Mouse (Mus musculus) limb, embryonic 13.5 days (tissue): ENCODE data around the gene Scube2. TPM values are rescaled to one million over a fixed set of nuclear protein-coding genes. Genes with fewer than 3 reads are reported as not detected.

Experiments used
- ATAC-seq: fragments of 200-750 bp; cut with Nextera tagmentation; 2 replicates; pipeline ENCODE4 v1.8.0; 2017; ENCODE audit warnings: low read depth, moderate number of reproducible peaks, moderate TSS enrichment; ENCODE audit not compliant: low FRiP score
- H3K27ac ChIP-seq: fragments of 300-500 bp; sonication (generic); 2 replicates; pipeline ENCODE4 v1.5.1; 2015; ENCODE audit warnings: inconsistent platforms, mild to moderate bottlenecking, moderate library complexity
- H3K27me3 ChIP-seq: fragments of 300-500 bp; sonication (generic); 2 replicates; pipeline ENCODE4 v1.6.1; 2015; ENCODE audit warnings: mild to moderate bottlenecking, inconsistent platforms
- H3K36me3 ChIP-seq: fragments of 300-500 bp; sonication (generic); 2 replicates; pipeline ENCODE4 v1.6.1; 2015; ENCODE audit warnings: inconsistent platforms, mild to moderate bottlenecking, moderate library complexity
- H3K4me1 ChIP-seq: fragments of 300-500 bp; sonication (generic); 2 replicates; pipeline ENCODE4 v1.6.1; 2015; ENCODE audit warnings: inconsistent platforms
- H3K4me2 ChIP-seq: fragments of 300-500 bp; sonication (generic); replicated peaks from 2 replicates; pipeline ENCODE4 v1.6.1; 2015; ENCODE audit warnings: inconsistent platforms, mild to moderate bottlenecking, moderate library complexity
- H3K4me3 ChIP-seq: fragments of 300-500 bp; sonication (generic); 2 replicates; pipeline ENCODE4 v1.5.1; 2015; ENCODE audit warnings: moderate library complexity, mild to moderate bottlenecking, inconsistent platforms
- H3K9ac ChIP-seq: fragments of 300-500 bp; sonication (generic); 2 replicates; pipeline ENCODE4 v1.6.1; 2015; ENCODE audit warnings: mild to moderate bottlenecking, inconsistent platforms
- H3K9me3 ChIP-seq: fragments of 300-500 bp; sonication (generic); 2 replicates; pipeline ENCODE4 v1.6.1; 2016; ENCODE audit warnings: inconsistent platforms
- WGBS: fragments of 180-500 bp; shearing (Covaris S2); methylation state at CpG from one replicate; pipeline ENCODE4 v1.1.7; 2015; 5-methylcytosine and 5-hydroxymethylcytosine counted together
- polyA plus RNA-seq: library from polyadenylated mRNA; unstranded; fragments of >200 nt; fragmentation: Nextera tagmentation; extraction: Ambion mirVana; gene quantifications from 2 replicates; pipeline ENCODE4 v1.2.1, GENCODE M21; 2015

Scube2 gene
- polyA plus RNA-seq, 1 experiment from 2014 or later, result 6.5 TPM

DNA sequence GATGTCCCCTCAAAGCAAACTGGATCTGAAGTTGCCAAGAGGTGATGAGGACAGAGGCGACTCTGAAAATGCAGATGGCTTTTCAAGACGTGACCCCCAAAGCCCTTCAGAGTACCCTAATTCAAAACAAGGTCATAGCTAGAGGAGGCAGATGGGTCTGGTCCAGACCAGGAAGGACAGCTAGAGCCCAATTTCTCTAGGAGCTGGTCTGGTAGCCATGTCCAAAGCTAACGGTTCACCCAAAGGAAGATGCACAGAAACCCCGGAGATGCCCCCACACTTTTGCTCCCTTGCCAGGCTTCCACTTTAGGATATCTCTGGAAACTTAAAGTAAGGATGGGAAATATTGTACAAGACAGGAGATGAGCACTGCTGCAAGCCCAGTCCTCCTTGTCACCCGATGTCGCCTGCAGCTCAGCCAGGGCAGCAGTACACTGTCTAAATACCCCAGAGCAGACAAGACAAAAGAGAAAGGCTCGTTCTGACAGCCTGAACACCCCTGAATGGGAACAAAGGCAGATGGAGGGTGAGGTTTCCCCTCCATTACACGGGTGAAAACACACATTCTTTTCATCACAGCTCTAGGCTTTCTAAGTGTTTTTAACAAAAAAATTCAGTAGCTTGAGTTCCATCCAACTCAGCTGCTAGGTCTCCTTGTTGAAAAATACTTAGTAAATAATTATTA, 15.6 kb downstream of the Scube2 start:
- H3K4me1 ChIP-seq, result peaks cover 5% of the 10 kb centered on the region; the same call in 1 of the 2 replicates

DNA sequence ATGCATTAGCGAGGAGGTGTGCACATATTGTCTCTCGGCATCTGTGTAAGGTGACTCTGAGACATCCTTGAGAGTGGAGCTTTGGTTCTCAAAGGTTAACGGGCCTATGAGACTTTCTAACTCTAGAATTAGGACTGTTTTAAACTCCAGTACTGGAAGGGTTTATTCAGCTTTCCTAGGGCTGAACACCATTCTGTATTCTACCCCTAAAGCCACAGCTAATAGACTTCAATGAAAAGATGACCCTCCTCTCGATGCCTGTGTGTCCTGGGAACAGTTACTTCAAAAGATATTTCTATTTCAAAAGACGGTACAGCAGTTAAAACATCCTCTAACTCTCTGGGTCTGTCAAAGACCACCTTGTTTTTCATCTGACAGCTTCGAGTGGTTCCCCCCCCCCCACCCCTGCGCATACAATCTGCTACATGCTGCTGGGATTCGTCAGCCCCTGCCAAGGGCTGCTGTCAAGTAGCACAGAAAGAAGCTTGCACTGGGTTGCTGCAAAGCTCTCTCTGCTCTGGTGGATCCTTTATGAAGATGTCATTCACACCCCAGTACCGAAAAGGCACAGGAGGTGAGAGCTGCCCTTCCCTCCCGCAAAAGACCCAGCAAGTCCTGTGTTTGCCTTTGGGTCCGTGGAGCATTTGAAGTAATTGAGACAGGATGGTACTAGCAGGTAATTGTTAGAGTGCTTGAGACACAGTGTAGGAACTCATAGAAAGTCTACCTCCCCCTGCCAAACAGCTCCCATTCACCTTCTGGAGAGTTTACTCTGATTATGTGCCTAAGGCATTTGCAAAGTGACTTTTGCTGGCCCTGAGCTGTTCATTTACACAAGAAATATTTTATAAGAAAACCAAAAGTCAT, 16.4 kb downstream of the Scube2 start:
- no peak for ATAC-seq
- Histone ChIP-seq H3K27me3 (no peaks in the 10 kb centered on the region), H3K36me3 (no peaks in the 10 kb centered on the region), H3K4me2 (no peak overlapping the region), H3K9ac (no peak overlapping the region), H3K4me3 (no peak overlapping the region), H3K27ac (no peak overlapping the region), H3K4me1 (peaks cover 5% of the 10 kb centered on the region; the same call in 1 of the 2 replicates), H3K9me3 (no peaks in the 10 kb centered on the region)
- WGBS, result 37% methylated on average over 11 of the region's 11 CpGs

More for the DNA sequence above, 15.6 kb downstream of the Scube2 start:
- H3K9me3 ChIP-seq, result no peaks in the 10 kb centered on the region
- no peaks in the 10 kb centered on the region for H3K27me3 ChIP-seq
- 68% methylated on average over 8 of the region's 8 CpGs for WGBS
- H3K4me2 ChIP-seq, result no peak overlapping the region
- H3K36me3 ChIP-seq, result no peaks in the 10 kb centered on the region
- no peak overlapping the region for H3K27ac ChIP-seq
- H3K9ac ChIP-seq, result no peak overlapping the region
- no peak for ATAC-seq
- no peak overlapping the region for H3K4me3 ChIP-seq

DNA sequence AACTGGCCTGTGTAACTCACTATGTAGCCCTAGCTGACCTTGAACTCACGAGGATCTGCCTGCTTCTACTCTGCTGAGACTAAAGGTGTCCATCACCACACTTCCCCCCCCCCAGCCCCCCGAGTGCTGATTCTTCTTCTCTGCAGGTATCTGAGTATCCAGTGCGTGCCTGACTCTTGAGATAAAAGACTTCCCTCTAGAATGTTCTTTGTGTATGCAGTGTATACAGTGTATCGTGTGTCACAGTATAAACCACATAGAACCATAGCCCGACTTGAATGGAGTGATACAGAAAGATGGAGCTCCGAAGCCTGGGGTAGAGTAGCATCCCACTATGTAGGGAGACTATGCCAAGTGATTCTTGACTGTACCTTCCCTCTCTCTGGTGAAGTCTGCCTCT, 21.4 kb downstream of the Scube2 start:
- H3K27ac ChIP-seq, result no peak overlapping the region
- ATAC-seq, result no peak
- H3K4me2 ChIP-seq, result no peak overlapping the region
- 87% methylated on average over 6 of the region's 6 CpGs for WGBS
- peaks cover 3% of the 10 kb centered on the region; the same call in 1 of the 2 replicates for H3K27me3 ChIP-seq
- no peak overlapping the region for H3K9ac ChIP-seq
- no peak overlapping the region for H3K4me3 ChIP-seq
- no peaks in the 10 kb centered on the region for H3K9me3 ChIP-seq
- no peaks in the 10 kb centered on the region for H3K4me1 ChIP-seq
- H3K36me3 ChIP-seq, result no peaks in the 10 kb centered on the region

DNA sequence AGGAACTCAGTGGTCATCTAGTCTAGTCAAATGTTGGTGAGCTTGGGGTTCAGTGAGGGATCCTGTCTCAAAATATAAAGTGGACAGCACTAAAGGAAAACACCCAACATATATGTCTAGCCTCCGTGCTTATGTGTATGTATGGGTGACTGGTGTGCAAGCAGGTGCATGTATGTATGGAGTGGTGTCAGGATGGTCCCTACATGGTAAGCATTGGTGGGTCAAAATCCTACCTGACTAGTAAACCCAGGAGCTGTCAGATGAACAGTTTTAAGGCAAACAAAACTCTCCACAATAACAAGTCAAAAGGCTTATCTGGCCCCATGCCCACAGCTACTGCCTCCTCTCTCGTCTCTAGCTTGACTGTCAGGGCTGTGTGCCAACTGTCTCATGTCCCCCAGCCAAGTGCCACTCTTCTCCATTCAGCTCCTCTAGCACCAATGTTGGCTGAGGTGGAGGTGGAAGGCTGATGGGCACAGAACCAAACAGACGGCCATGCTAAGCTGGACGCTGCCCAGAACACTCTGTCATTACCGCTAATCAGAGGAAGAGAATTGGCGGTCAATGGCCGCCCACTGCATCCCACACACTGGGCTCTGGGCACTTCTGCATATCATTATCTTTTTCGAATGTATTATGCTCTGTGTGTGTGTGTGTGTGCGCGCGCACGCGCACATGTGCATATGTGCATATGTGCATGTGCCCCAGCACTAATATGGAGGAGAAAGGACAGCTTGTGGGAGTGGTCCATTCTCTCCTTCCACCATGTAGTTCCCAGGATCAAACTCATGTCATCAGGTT, 23.7 kb downstream of the Scube2 start:
- Histone ChIP-seq H3K9ac (no peak overlapping the region), H3K4me3 (no peak overlapping the region), H3K4me2 (no peak overlapping the region), H3K4me1 (peaks cover 11% of the 10 kb centered on the region), H3K36me3 (no peaks in the 10 kb centered on the region), H3K27me3 (peaks cover 3% of the 10 kb centered on the region; the same call in 1 of the 2 replicates), H3K9me3 (no peaks in the 10 kb centered on the region), H3K27ac (no peak overlapping the region)
- 88% methylated on average over 13 of the region's 13 CpGs for WGBS
- ATAC-seq, result no peak

DNA sequence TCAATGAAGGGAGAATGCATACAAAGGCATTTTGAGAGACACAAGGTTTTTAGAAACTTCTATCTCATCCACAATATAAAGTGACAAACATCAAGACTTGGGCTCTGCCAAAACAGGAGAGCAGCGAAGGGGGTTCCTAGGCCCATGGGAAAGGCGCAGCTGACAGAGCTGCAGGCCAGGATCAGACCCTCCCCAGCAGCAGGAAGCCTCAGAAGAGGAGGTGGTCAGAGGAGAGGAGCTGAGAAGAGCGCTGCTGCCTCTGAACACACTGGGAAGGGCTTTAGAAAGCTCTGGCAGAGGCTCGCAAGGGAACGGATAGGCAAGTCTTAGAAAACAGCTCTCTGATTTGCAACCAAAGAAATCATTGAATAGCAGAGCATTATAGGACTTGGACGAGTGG, 24.4 kb downstream of the Scube2 start:
- no peak overlapping the region for H3K4me3 ChIP-seq
- no peaks in the 10 kb centered on the region for H3K9me3 ChIP-seq
- no peak overlapping the region for H3K9ac ChIP-seq
- WGBS, result 70% methylated on average over 6 of the region's 6 CpGs
- peaks cover 3% of the 10 kb centered on the region; the same call in 1 of the 2 replicates for H3K27me3 ChIP-seq
- H3K4me1 ChIP-seq, result peaks cover 14% of the 10 kb centered on the region
- H3K27ac ChIP-seq, result no peak overlapping the region
- ATAC-seq, result no peak
- no peak overlapping the region for H3K4me2 ChIP-seq
- no peaks in the 10 kb centered on the region for H3K36me3 ChIP-seq

GRCm38 (mm10) chr7:109838613-109839012, 26.9 kb downstream of the Scube2 start:
- Histone ChIP-seq H3K4me1 (peaks cover 20% of the 10 kb centered on the region), H3K36me3 (no peaks in the 10 kb centered on the region), H3K4me2 (no peak overlapping the region), H3K9me3 (no peaks in the 10 kb centered on the region), H3K9ac (no peak overlapping the region), H3K4me3 (no peak overlapping the region), H3K27ac (no peak overlapping the region), H3K27me3 (peaks cover 3% of the 10 kb centered on the region; the same call in 1 of the 2 replicates)
- no peak for ATAC-seq
- 71% methylated on average over 3 of the region's 3 CpGs for WGBS

- Histone ChIP-seq H3K9ac (no peak overlapping the region), H3K4me2 (no peak overlapping the region), H3K27me3 (peaks cover 3% of the 10 kb centered on the region; the same call in 1 of the 2 replicates), H3K4me3 (no peak overlapping the region), H3K4me1 (peaks cover 20% of the 10 kb centered on the region), H3K27ac (no peak overlapping the region), H3K9me3 (no peaks in the 10 kb centered on the region), H3K36me3 (no peaks in the 10 kb centered on the region)
- ATAC-seq, result no peak
- WGBS, result 60% methylated on average over 6 of the region's 6 CpGs
Measured at GRCm38 (mm10) chr7:109837651-109838050, 27.8 kb downstream of the Scube2 start.

GRCm38 (mm10) chr7:109834894-109835293, 30.6 kb downstream of the Scube2 start:
- H3K4me2 ChIP-seq, result no peak overlapping the region
- WGBS, result 50% methylated on average over 6 of the region's 6 CpGs
- peaks cover 20% of the 10 kb centered on the region for H3K4me1 ChIP-seq
- no peaks in the 10 kb centered on the region for H3K36me3 ChIP-seq
- H3K4me3 ChIP-seq, result no peak overlapping the region
- no peak overlapping the region for H3K9ac ChIP-seq
- H3K9me3 ChIP-seq, result no peaks in the 10 kb centered on the region
- ATAC-seq, result no peak
- no peaks in the 10 kb centered on the region for H3K27me3 ChIP-seq
- no peak overlapping the region for H3K27ac ChIP-seq

- H3K4me1 ChIP-seq, result peaks cover 6% of the 10 kb centered on the region; the same call in 1 of the 2 replicates
- no peak overlapping the region for H3K4me2 ChIP-seq
- WGBS, result 82% methylated on average over 2 of the region's 2 CpGs
- no peaks in the 10 kb centered on the region for H3K9me3 ChIP-seq
- no peak overlapping the region for H3K4me3 ChIP-seq
- H3K27me3 ChIP-seq, result no peaks in the 10 kb centered on the region
- H3K27ac ChIP-seq, result no peak overlapping the region
- ATAC-seq, result no peak
- H3K36me3 ChIP-seq, result no peaks in the 10 kb centered on the region
- no peak overlapping the region for H3K9ac ChIP-seq
Measured at GRCm38 (mm10) chr7:109831376-109831775, 34.1 kb downstream of the Scube2 start.

DNA sequence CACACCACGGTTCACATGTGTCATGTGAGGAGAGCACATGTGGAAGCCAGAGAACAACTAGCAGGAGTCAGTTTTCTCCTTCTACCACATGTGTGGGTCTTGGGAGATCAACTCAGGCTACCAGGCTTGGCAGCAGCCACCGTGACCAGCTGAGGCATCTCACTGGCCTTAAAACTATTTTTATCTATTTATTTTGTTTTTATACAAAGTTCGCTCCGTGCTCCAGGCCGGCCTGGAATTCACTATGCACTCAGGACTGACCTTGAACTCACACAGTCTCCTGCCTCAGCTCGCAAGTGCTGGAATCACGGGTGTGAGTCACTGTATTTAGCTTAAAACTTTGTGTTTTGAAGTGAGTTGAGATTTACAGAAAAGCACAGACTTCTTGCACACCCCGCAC, 38.6 kb downstream of the Scube2 start:
- 85% methylated on average over 8 of the region's 8 CpGs for WGBS
- no peak overlapping the region for H3K9ac ChIP-seq
- H3K27me3 ChIP-seq, result no peaks in the 10 kb centered on the region
- H3K27ac ChIP-seq, result no peak overlapping the region
- no peaks in the 10 kb centered on the region for H3K36me3 ChIP-seq
- H3K9me3 ChIP-seq, result no peaks in the 10 kb centered on the region
- peaks cover 10% of the 10 kb centered on the region for H3K4me1 ChIP-seq
- H3K4me2 ChIP-seq, result no peak overlapping the region
- H3K4me3 ChIP-seq, result no peak overlapping the region
- ATAC-seq, result no peak

DNA sequence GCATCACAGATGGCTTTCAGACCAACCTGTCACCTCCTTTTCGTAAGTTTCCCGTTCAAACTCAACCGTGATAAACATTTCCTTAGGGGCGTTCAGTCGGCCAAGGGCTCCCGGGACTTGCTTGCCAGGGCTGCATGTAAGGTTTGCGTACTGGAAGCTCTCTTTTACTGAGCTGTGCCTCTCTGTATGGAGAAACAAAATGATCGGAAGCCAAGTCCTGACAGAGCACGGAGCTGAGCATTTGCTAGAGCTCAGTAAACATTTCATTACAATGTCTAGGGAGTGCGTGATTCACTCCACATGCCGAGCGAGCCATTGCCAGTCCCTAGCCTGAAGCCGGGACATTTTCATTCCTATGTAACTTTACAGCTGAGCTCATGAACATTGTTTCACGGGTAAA, 40.2 kb downstream of the Scube2 start:
- Histone ChIP-seq H3K4me1 (peaks cover 10% of the 10 kb centered on the region), H3K9me3 (no peaks in the 10 kb centered on the region), H3K4me3 (no peak overlapping the region), H3K27me3 (no peaks in the 10 kb centered on the region), H3K27ac (no peak overlapping the region), H3K4me2 (no peak overlapping the region), H3K9ac (no peak overlapping the region), H3K36me3 (no peaks in the 10 kb centered on the region)
- WGBS, result 59% methylated on average over 14 of the region's 14 CpGs
- ATAC-seq, result no peak

GRCm38 (mm10) chr7:109818600-109818999, 46.9 kb downstream of the Scube2 start:
- Histone ChIP-seq H3K9ac (no peak overlapping the region), H3K27me3 (no peaks in the 10 kb centered on the region), H3K4me2 (no peak overlapping the region), H3K4me1 (no peaks in the 10 kb centered on the region; the same call in 1 of the 2 replicates), H3K27ac (no peak overlapping the region), H3K4me3 (no peak overlapping the region), H3K9me3 (no peaks in the 10 kb centered on the region), H3K36me3 (no peaks in the 10 kb centered on the region)
- no peak for ATAC-seq
- 85% methylated on average over 4 of the region's 4 CpGs for WGBS
